Mouse (Mus musculus) T-helper 2 cell (primary cell): ENCODE measurements around the gene Hrh3.

Experiments used
- in situ Hi-C: fragments of 300-600 bp; cut with MboI, MseI; formaldehyde crosslinking; loops from one replicate; pipeline ENCODE4 v1.15.1; 2025; ENCODE audit warnings: high pct_unique_total_duplicates

Gene Hrh3

DNA sequence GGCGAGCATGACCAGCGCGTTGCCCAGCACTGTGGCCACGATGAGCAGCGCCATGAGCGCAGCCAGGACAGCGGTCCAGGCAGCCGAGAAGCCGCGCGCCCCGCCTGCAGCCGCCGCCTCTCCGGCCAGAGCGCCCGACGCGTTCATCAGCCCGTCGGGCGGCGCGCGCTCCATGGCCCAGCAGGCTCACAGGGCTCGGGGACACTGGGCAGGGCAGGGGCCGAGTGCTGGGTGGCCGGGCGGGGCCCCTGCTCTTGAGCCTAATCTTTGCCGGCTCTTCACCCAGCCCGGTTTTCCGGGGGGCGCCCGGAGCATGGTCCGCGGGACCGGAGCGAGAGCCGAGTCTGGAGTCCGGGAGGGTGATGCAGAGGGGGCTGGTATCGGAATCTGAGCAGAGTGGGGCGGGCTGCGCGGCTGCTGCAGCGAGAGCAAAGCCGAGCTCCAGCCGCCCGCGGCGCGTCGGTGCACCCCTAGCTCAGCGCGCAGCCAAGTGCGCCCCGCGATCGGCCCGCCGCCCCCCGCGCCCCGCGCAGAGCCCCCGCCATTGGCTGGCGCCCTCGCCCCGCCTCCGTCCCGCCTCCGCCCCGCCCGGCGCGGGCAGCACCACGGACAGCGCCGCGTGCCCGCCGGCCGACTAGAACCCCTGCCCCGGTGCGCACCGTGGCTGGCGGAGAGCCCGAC lies at the start of gene Hrh3:
Gene Hrh3 (minus strand): TSS at position 511 of the 681 bp plus-strand sequence.
- in situ Hi-C loops: no loop called here

DNA sequence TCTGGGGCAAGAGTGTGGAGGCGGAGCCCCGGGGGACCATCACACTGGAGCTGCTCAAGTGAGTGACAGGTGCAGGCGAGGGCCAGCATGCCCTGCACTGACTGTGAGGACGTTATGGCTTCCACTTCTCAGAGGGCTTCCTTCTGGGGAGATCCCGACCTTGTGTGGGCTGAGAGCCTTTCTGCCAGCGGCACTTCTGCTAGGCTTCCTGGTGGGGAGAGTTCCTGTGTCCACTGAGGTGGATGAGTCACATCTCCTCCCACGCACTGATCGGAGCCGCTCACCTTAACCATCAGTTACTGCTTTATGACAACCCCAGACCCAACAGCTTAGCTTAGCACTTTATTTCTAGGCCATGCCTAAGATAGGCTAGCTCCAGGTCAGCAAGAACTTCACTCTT lies 44.3 kb upstream of the Hrh3 start:
- in situ Hi-C loops: no loop called here

GRCm38 (mm10) chr2:180147379-180147778 lies 43.1 kb upstream of the Hrh3 start:
- in situ Hi-C loops: no loop called here

DNA sequence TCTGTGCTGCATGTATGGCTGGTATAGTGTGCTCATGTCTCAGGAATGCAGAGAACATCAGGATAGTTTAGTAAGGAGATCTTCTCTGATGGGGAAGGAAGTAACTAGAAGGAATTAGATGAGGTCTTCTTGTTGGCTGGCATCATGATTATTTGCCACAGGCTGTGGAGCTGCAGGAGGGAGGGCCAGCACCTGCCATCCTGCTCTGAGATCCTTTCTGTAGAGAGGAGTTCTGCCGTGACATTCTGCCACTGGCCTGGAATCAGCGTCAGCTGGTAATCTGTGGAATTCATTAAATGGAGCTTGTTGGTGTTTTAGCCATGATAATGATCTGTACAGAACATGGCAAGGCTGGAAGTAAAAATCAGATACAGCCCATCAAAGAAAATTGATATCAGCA lies 41.8 kb upstream of the Hrh3 start:
- in situ Hi-C loops: no loop called here

DNA sequence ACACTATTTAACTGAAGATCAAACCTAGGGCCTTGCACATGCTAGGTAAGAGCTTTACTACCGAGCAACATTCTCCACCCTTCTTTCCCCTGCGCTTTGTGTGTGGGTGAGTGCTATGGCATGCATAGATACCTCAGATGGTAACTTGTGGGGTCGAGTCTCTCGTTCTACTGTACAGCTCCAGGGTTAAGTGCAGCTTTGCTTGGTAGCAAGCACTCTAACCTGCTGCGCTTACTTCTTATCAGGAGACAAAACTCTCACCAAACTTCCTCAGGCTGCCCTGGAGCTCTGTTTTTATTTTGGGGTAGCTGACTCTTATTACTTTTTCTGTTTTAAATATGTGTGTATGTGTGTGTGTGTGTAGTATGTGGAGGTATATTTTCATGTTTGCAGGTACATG lies 31.1 kb upstream of the Hrh3 start:
- in situ Hi-C loops: no loop called here

DNA sequence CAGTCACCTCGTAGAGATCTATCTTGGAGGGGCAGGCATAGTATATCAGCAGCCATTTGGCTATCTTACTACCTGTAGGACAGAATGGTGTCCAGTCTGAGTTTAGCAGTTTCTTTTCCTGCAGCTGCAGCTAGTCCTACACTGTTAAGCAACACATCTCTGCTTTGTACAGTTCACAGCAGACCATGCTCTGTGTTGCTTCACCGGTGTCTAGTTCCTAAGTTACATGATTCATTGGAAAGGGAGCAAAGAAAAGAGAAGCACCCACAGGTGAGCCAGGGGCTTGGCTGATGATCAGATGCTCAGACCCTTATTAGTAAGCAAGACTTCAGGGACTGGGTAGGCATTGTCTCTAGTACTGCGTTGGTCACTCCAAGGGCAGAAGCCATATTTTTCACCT lies 29.6 kb upstream of the Hrh3 start:
- in situ Hi-C loops: no loop called here

GRCm38 (mm10) chr2:180133231-180133630 lies 28.9 kb upstream of the Hrh3 start:
- in situ Hi-C loops: no loop called here

DNA sequence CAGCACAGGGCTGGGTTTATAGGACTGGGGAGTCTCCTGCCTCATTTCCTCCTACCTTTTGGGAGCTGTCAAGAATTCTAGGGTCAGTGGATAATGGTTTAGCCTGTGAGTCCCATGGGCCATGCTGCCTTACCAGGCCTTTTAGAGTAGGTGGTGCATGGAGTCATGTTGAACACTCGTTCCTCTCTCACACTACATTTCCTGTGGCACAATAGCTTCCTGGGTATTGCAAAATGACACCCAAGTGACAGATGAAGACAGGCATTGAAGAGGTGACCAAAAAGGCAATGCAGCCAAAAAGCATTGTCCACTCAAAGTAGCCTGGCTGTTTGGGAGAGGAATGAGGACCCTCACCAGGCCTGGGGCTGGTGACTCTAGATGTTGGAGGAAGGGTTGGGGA lies 23.4 kb upstream of the Hrh3 start:
- in situ Hi-C loops: no loop called here

GRCm38 (mm10) chr2:180126195-180126594 lies 21.9 kb upstream of the Hrh3 start:
- in situ Hi-C loops: no loop called here

DNA sequence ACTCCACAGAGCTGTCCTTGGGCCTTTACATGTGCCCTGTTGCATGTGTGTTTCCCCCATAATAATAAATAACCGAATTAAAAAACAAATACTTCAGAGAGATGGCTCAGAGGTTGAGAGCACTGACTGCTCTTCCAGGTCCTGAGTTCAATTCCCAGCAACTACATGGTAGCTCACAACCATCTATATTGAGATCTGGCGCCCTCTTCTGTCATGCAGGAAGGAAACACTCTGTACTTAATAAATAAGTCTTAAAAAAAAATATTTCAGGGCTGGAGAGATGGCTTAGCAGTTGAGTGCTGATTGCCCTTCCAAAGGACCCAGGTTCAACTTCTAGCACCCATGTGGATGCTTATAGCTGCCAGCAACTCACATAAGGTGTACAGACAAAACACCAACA lies 19.9 kb upstream of the Hrh3 start:
- in situ Hi-C loops: no loop called here

- in situ Hi-C loops: no loop called here
Measured at GRCm38 (mm10) chr2:180120292-180120761, 16.0 kb upstream of the Hrh3 start.

GRCm38 (mm10) chr2:180119439-180120291 lies 15.4 kb upstream of the Hrh3 start:
- in situ Hi-C loops: loop anchor here (5.0 kb wide), 1 partner anchor 77 kb away; the partner anchor contains the start of genes Psma7 and Ss18l1

DNA sequence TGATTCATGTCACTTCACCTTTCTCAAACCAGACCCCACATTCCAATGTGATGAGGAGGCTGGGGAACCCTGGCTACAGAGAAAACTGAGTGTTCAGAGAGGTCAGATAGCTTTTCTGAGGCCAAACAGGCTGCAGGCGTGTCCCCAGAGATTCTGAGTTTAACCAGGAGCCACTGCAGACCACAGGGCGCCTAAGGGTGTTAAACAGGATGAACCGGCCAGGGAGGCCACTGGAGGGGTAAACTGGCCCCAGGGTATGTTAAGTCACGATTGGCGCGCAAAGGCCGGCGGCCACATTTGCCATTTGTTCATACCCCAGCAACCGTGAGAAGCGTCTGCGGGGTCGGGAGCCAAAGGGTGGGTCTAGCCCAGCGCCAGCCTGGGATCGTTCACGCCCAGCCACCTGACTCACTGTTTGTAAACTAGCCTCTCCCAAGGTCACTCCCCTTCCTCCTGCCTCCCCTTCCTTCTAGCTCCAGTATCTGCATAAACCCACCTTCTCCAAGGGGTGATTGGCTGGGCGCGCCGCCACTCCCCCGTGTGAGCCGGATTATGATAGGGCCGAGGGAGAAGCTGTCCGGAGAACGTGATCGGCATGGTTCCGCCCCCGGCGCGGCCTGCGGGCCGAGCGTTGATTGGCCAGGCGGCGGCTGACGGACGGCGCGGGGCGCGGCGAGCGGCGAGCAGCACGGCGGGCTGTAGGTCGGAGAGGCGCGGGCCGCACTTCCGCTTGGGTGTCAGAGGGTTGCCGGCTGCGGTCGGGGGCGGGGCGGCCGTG lies 14.6 kb upstream of the Hrh3 start, which contains the start of gene Osbpl2:
Gene Osbpl2 (plus strand): TSS at position 646 of the 778 bp plus-strand sequence.
- in situ Hi-C loops: loop anchor here (5.0 kb wide), 1 partner anchor 77 kb away; the partner anchor contains the start of genes Psma7 and Ss18l1

GRCm38 (mm10) chr2:180117485-180118194 lies 13.4 kb upstream of the Hrh3 start:
- in situ Hi-C loops: loop anchor here (5.0 kb wide), 1 partner anchor 75 kb away; the partner anchor contains the start of genes Psma7 and Ss18l1

DNA sequence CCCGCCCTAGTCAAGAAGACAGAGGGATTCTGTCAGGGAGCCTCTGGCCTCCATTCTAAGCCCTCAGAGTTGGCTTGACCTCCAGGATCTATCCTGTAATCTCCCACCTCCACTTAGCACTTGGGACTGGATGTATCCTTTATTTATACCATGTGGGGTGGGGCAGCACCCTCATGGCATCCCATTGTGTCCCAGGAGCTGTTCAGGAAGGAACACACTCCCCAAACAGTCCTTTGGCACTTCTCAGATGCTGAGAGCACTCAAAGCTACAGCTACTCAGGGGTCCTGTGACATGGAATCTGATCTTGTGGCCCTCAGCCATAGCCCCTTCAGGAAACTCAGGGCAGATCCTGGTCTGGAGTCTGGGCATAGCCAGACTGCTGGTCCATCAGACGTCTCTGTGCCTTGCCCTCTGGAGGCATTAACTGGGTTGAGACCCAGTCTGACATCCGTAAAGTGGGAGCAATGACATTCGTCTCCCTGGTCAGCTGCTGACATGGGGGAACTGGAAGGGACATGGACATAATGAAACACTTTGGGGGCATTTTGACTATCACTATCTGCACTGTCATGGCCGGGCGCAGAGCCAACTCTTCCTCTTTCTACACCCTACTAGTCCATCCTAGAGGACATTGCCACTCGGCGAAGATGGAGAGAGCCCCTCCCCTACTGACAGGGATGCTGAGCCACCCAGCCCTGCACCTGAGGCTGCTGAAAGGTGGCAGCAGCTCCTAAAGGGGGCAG lies 12.6 kb upstream of the Hrh3 start:
- in situ Hi-C loops: loop anchor here (5.0 kb wide), 1 partner anchor 75 kb away; the partner anchor contains the start of genes Psma7 and Ss18l1

- in situ Hi-C loops: loop anchor here (5.0 kb wide), 1 partner anchor 74 kb away; the partner anchor contains the start of genes Psma7 and Ss18l1
Measured at GRCm38 (mm10) chr2:180116081-180116493, 11.8 kb upstream of the Hrh3 start.

GRCm38 (mm10) chr2:180115279-180115678 lies 11.0 kb upstream of the Hrh3 start:
- in situ Hi-C loops: loop anchor here (5.0 kb wide), 1 partner anchor 73 kb away; the partner anchor contains the start of genes Psma7 and Ss18l1

DNA sequence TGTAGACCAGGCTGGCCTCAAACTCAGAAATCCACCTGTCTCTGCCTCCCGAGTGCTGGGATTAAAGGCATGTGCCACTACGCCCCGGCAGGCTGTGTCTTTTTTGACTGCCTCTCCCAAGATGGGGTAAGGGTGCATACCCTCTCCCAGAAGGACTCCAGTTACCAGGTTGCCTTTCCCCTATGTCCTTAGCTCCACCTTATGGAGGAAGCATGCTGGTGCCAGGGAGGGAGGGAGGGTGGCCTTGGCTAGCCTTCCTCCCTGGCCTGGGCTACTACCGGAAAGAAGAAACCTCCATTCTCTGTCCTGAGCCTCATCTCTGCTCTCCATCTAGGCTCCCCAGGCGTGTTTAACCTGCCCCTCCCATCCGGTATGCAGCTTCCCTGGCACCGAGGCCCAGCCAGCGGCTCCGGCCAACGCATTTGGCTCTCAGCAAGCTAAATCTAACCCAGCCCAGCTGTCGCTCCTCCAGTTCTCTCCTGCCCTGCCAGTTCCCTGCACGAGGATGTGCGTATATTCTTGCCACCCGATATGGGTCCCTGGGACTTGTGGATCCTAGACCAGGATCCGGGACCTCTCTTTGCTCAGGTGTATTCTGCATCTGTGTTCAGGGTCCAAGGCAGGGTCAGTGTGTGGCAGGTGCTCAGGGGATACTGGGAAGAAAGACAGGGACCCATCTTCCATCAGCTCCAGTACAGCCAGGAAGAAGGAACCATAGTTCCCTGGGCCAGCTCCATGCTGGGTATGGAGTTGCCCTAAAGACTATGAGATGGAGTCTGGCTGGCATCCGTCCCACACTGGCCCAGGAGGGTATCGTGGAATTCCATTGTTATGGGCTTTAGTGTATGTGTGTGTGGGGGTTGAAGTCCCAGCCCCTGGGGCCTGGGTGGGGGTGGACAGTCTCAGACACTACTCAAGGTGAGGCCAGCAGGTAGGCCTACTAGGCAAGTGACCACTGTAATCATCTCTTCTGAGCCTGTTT lies 9.9 kb upstream of the Hrh3 start:
- in situ Hi-C loops: no loop called here

DNA sequence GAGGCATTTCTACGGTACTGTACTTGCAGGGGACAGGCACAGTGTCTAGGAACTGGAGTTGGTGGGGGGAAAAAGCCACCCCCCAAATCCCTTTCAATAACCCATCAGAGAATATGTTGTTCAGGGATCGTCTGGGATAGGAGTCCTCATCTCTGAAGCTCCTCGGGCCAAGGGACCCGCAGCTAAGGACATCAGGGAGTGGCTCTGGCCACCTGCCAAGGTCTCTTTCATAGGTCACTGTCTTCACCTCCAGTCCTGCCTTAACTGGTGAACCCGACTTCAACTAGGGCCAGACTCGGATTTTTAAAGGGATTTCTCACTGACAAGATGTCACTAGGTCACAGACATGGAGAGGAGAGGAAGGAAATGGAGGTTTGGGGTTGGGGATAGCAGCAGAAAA lies 4.0 kb upstream of the Hrh3 start:
- in situ Hi-C loops: no loop called here
